Mouse (Mus musculus) embryonic fibroblast, embryonic 13.5 days (primary cell): Measurements from ENCODE around the gene Hoxa6. TPM values are rescaled to one million over a fixed set of nuclear protein-coding genes. Genes with fewer than 3 reads are reported as not detected.

Experiments used
- H3K27ac ChIP-seq: 2 replicates; pipeline ENCODE4 v1.5.1; 2012; ENCODE audit warnings: low read length, control low read depth, inconsistent platforms; ENCODE audit not compliant: insufficient read depth
- H3K4me1 ChIP-seq: 2 replicates; pipeline ENCODE4 v1.6.1; 2011; ENCODE audit warnings: low read length; ENCODE audit not compliant: control insufficient read depth, insufficient read depth
- H3K4me3 ChIP-seq: 2 replicates; pipeline ENCODE4 v1.5.1; 2011; ENCODE audit warnings: mild to moderate bottlenecking, control low read depth, low read length; ENCODE audit not compliant: insufficient read depth
- CTCF ChIP-seq: IDR thresholded peaks from 2 replicates; pipeline ENCODE4 v1.5.1; 2011; ENCODE audit warnings: mild to moderate bottlenecking, control low read depth, low read length, moderate library complexity, borderline replicate concordance; ENCODE audit not compliant: insufficient read depth
- POLR2A ChIP-seq: IDR thresholded peaks from 2 replicates; pipeline ENCODE4 v1.6.1; 2011; ENCODE audit warnings: low read depth, mild to moderate bottlenecking, control low read depth, low read length, moderate library complexity
- polyA plus RNA-seq: library from polyadenylated mRNA; stranded (reverse); fragments of >200 nt; gene quantifications from 2 replicates; pipeline ENCODE4 v1.2.4, GENCODE M21; 2011; ENCODE audit warnings: low read depth; ENCODE audit not compliant: missing spikeins, insufficient read length

The Hoxa6 gene
- polyA plus RNA-seq, 1 experiment: 2.8 TPM

DNA sequence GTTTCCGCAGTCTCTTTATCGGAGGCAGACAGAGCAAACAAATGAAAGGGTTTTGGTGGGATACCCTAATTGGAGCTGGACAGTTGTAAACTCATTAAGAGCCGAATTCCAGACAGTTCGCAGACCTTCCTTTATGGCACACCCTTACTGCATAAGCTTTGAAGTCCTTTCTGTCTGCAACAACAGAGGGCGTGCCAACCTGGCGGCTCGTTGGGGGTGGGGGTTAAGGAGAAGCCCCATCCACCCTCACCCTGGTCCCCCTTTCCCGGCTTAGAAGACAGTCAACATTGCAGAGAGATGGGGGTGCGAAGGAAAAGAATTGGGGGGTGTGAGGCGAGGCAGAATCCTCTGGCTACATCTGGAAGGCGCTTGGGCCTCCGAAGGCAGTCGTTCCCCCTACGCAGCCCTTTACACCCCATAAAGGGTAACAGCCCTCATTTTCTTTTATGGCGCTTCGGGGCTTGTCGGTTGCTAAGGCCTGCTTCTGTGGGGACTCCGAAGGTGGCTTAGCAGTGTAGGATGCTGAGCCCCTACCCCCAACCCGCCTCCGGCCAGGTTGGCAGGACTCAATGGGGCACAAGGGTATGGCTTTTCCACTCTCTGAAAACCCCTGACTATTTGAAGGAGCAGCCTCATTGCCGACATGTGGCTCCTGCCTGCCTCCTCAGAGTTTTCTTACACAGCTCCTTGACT, 13.6 kb upstream of the Hoxa6 start:
- no peaks in the 10 kb centered on the region for H3K4me1 ChIP-seq
- H3K27ac ChIP-seq: peak overlapping the region; percentile 78
- peak overlapping the region; percentile 46 for H3K4me3 ChIP-seq
- TF ChIP-seq POLR2A (peak; percentile 5; the same call in 1 of the 2 replicates), CTCF (no peak)

DNA sequence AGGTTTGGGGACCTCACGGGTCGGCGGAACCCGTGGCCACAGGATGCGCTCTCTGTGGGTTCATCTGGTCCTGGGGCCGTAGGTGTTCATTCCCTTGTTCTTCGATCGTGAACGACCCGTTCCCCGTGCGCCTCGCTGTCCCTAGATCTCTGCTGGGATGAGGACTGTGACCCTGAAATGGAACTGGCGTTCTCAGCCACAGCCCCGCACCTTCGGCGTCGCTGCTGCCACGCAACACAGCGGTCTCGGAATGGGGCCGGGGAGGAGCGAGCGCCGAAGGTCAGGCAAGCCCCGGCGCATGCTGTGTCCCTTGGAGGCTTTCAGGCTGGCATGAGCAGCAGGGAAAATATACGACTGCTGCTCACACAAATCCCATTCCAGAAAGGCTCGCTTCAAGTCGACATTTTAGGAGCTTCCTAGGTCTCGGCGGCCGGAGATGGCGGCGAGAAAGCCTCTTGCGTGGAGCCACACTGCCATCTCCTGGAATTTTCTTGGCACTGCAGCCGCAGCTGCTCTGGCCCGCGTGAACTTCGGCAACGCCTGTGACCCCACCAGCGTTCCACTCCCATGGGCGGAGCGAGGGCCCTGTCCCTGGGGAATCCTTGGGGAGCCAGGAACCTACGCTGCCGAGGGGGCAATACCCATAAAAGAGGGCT, 12.9 kb upstream of the Hoxa6 start, which contains the start of gene Hoxa7:
TSS of gene Hoxa7 (minus strand) at position 518 of the 656 bp plus-strand sequence.
- Histone ChIP-seq H3K27ac (peak within 1 kb of the TSS; percentile 78), H3K4me3 (peak within 1 kb of the TSS; percentile 49), H3K4me1 (no peaks in the 10 kb centered on the region)
- TF ChIP-seq POLR2A (peak; percentile 28; the same call in 1 of the 2 replicates), CTCF (peak; percentile 70)

DNA sequence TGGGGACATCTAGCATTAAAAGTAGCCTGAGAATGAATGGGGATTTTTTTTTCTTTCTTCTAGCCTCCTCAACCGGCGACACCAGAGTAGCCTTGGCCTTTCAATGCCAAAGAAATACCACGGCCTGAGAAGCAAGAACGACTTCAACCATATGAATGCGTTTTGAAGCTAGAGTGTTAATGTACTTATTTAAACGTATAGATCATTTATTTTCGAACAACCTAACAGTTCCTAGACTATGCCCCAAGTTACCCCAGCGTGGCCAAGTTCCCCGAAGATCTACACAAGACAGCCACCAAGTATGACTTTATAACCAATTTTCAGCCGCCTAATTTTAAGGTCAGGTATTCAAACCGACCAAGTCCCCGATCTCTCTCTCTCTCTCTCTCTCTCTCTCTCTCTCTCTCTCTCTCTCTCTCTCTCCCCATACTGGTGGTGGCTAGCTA, 12.4 kb upstream of the Hoxa6 start:
- no peaks in the 10 kb centered on the region for H3K4me1 ChIP-seq
- H3K4me3 ChIP-seq: peak overlapping the region; percentile 49
- H3K27ac ChIP-seq: peak overlapping the region; percentile 69
- no peak for TF ChIP-seq CTCF
- no peak for TF ChIP-seq POLR2A

DNA sequence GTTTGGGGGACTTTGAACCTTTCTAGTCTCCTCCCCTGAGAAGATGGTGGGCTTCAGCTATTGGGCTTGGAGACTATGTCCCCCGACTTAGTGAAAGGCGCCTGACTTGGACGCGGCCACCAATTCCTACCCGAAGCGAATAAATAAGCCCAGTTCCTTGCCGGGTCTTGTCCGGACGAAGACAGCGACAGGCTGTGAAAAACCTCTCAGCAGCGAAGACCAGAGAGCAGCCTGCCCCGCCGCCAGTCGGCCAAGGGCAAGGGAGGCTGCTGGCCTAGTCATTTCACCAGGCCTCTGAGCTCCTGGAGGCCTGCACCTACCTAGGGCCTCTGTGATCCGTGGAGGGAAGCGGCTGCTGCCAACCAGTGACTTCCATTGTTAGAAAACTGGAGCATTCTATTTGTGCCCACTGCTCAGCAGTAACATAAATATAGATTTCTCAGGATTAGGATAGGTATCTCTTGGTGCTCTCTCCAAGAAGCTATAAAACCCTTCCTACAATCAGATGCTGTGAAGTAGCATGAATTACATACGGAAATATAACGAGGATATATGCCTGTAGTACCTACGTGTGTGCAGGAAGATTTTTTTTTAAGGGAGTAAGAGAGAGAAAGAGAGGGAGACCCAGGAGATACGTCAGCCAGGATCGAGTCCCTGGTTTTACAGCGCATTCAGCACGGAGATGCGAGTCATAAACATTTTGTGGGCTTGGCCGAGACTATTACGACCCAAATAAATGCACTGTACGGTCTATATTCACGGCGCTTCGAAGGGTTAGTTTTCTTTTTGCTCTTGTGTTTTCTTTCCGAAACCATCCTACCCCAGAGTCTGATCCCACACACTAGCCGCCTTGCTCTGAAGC, 11.7 kb upstream of the Hoxa6 start:
- TF ChIP-seq POLR2A: 0 out of 2 replicates have a peak, but pooled peaks have one; percentile 15
- TF ChIP-seq CTCF: no peak
- H3K4me3 ChIP-seq: peak overlapping the region; percentile 49
- H3K4me1 ChIP-seq: no peaks in the 10 kb centered on the region
- H3K27ac ChIP-seq: peak overlapping the region; percentile 69

DNA sequence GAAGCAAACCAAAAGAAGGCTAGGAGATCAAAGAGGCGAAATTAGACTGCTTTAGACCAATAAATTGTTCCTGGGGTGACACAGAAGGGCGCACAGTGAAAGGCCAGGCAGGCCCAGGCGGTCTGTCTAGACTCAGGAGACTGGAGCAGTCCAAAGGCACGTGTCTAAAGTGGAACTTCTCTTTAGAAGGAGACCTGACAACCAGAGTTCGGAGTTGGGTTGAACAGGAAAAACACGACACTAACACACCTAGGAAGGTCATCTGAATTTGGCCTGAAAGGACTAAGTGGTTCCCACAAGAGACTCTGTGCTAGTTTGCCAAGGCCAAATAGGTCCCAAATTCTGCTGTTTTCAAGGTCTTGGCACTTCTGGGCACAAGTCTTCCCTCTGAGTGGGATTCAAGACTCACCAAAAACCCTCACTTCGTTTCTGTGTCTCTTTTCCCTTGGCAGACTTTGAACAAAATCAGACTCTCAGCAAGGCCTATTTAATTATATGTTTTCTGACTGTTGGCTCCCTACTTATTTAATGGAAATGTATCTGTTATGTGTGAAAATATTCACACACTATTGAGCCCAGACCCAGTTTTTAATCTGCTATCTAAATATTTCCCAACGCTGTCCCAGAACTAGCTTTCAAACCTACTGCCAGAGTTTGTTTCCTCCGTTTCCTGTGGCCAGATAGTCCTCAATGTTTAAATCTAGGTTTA, 10.9 kb upstream of the Hoxa6 start:
- Histone ChIP-seq H3K27ac (peak overlapping the region; percentile 4; the same call in 1 of the 2 replicates), H3K4me1 (no peaks in the 10 kb centered on the region), H3K4me3 (peak overlapping the region; percentile 49)
- TF ChIP-seq POLR2A (no peak), CTCF (no peak)

DNA sequence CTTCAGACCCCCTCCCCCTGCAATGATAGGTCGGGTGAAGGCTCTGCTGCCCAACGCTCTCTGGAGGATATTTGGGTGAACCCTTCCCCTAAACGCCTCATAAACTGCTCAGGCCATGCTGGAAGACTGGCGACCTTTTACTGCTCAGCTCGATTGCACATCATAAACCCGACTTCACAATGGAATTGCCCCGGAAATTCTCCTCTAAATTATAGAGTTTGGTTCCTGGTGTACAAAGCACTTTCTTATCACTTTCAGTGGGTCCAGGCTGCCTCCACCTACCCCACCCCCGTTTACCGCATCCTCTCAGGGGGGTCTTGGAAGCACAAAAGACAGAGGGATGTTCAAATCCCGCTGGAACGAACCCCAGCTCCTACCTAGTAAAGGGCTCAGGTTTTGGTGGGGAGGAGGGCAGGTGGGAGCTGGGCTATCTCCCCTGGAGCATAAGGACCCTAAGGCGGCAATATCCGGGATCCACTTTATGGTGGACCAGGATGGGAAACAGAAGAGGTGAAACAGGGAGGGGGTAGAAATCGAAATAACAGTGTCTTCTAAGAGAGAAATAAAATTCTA, 10.2 kb upstream of the Hoxa6 start:
- no peak for TF ChIP-seq POLR2A
- no peak for TF ChIP-seq CTCF
- no peaks in the 10 kb centered on the region for H3K4me1 ChIP-seq
- H3K4me3 ChIP-seq: no peak overlapping the region
- H3K27ac ChIP-seq: no peak overlapping the region

DNA sequence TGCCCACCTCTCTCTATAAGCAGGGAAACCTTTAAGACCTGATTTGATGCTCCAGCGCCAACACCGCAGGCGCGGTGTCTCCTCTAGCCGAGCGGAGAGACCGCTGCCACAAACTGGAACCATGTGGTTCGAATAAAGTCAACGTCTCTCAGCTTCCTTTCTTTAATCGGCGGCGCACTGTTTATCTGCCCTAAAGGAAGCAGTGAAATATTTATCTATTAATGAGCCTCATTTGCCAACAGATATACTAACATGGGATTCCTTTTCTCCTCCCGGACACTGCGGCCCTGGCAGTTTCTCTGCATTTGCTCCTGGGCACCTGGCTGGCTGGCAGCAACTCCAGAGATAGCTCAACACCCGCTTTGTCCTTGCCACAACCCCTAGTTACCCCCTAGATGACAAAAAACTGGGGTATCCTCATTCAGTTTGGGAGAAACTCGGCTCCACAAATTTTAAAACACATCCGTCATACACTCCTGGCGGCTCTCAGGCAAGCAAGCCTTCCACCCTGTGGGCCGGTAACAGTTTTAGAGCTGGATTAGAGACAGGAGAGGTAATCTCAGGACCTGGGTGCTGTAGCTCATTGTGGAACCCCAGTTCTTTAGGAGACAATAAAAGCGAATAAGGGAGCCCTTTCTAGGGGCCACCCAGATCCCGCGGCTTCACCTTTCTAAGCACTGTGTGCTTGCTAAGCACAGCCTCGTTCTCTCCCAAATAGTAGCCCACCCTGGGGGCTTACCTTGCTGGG, 9.5 kb upstream of the Hoxa6 start:
- TF ChIP-seq POLR2A: no peak
- no peak for TF ChIP-seq CTCF
- H3K27ac ChIP-seq: no peak overlapping the region; the same call in 1 of the 2 replicates

DNA sequence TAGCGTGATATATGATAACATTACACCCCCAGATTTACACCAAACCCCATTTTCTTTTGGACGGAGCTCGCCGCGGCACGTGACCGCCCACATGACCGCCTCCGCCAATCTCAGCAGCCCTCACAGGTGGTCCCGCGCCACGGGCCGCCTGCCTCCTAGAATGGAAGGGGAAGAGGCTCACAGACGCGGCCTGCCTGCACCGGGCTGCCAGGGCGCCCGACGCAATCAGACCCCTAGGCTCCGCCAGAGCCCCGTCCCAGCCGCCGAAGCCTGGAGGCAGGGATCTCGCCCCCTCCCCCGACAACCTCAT, 8.9 kb upstream of the Hoxa6 start:
- H3K4me1 ChIP-seq: no peaks in the 10 kb centered on the region

More for the DNA sequence above, 9.5 kb upstream of the Hoxa6 start:
- Histone ChIP-seq H3K4me3 (peak overlapping the region; percentile 44), H3K4me1 (no peaks in the 10 kb centered on the region)

More for the DNA sequence above, 8.9 kb upstream of the Hoxa6 start:
- Histone ChIP-seq H3K4me3 (peak overlapping the region; percentile 44), H3K27ac (no peak overlapping the region; the same call in 1 of the 2 replicates)
- TF ChIP-seq CTCF (no peak), POLR2A (peak; percentile 69)
